Mouse (Mus musculus): ENCODE results near the gene Gm5089. TPM values are rescaled to one million over a fixed set of nuclear protein-coding genes. Genes with fewer than 3 reads are reported as not detected.

The Gm5089 gene
- total and polyA plus RNA-seq, 3 experiments: not detected

DNA sequence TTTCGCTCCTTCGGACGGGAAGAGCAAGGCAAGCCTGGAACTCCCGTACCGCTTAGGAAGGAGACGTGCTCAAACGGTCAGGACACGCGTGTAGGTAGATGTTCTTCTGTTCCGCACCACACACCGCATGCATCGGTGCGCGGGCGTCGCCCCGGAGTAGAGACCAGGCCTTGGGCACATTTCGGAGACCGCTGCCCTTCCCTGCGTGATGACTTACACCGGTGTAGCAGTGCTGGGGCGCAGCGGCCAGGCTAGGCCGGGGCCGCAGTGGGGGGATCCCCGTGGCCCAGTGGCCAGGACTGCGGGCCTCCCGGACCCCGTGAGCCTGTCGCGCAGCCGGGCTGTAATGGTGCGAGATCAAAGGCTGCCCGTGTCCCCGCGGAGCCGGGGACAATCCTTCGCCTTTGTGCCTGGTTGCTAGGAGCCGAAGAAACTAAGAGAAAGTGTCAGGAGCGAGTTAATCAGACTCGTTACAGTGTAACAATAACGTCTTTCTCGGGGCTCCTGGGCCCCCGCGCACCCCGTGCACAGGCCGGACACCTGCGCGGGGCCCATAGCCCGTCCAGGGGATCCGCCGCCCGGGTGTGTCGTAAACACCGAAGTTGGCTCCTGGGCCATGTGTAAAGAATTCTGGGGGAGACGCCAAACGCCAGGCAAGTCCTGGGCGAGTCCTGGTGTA lies 44.2 kb downstream of the Gm5089 start:
- H3K4me1 ChIP-seq (ENCODE audit: control insufficient read depth in 1 of 2, insufficient read depth in 2 of 2, low read length in 2 of 2): no peaks in the 10 kb centered on the region
- H3K27me3 ChIP-seq (ENCODE audit: control insufficient read depth in 1 of 2, insufficient read depth in 2 of 2, low read length in 2 of 2): no peaks in the 10 kb centered on the region
- H3K9me3 ChIP-seq (replicated peaks; ENCODE audit: insufficient read depth, low read length): no peaks in the 10 kb centered on the region
- H3K9ac ChIP-seq (ENCODE audit: control insufficient read depth, low read depth, low read length, poor library complexity, severe bottlenecking): no peak overlapping the region
- H3K27ac ChIP-seq (ENCODE audit: control insufficient read depth, low read depth, low read length): no peak overlapping the region
- no peaks in the 10 kb centered on the region for H3K36me3 ChIP-seq (ENCODE audit: control insufficient read depth in 1 of 2, insufficient read depth in 2 of 2, low read length in 2 of 2)
- no peak for DNase-seq (ENCODE audit: low read depth, low spot score)
- no peaks in the 10 kb centered on the region for H3K79me2 ChIP-seq (ENCODE audit: control insufficient read depth, insufficient read depth, low read length, poor library complexity)
- no peak overlapping the region for H3K4me3 ChIP-seq (ENCODE audit: control insufficient read depth in 1 of 2, insufficient read depth in 1 of 2, low read depth in 2 of 2, low read length in 2 of 2)
- TF ChIP-seq MAZ (IDR thresholded peaks at IDR 0.05; ENCODE audit: low read depth, low read length) (no peak), POLR2AphosphoS2 (IDR thresholded peaks at IDR 0.05; ENCODE audit: low read length) (no peak)

DNA sequence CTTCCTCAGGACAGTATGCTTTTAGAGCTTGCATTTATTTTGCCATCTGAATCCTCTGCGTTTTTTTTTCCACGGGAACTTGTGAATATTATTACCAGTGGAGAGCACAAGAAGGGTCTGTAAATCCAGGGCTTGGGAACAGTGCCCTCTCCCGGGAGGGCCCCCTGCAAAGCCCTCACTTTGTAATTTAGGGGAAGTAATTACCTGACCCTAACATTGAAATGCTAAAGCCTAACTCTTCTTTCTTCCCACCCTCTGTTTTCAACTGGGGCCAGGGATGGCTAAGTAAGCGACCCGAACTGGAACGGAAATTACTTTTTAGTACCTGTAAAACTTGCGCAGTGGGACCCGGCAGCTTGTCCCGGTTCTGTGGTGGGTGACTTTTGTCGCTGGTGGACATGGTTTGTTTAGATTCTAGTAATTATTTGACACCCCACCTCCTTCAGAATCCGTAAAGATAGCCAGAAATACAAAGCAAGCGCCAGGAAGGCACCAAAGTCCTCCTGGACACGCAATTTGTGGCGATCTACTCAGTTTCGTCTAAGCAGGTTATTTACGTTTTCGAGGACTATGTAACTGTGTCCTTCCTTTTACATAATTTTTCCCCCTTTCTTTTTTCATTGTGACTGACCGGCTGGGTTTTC lies 44.9 kb downstream of the Gm5089 start:
- Histone ChIP-seq H3K36me3 (ENCODE audit: control insufficient read depth in 1 of 2, insufficient read depth in 2 of 2, low read length in 2 of 2) (no peaks in the 10 kb centered on the region), H3K9me3 (replicated peaks; ENCODE audit: insufficient read depth, low read length) (no peaks in the 10 kb centered on the region), H3K27ac (ENCODE audit: control insufficient read depth, low read depth, low read length) (no peak overlapping the region), H3K9ac (ENCODE audit: control insufficient read depth, low read depth, low read length, poor library complexity, severe bottlenecking) (no peak overlapping the region), H3K4me3 (ENCODE audit: control insufficient read depth in 1 of 2, insufficient read depth in 1 of 2, low read depth in 2 of 2, low read length in 2 of 2) (no peak overlapping the region), H3K4me1 (ENCODE audit: control insufficient read depth in 1 of 2, insufficient read depth in 2 of 2, low read length in 2 of 2) (no peaks in the 10 kb centered on the region), H3K79me2 (ENCODE audit: control insufficient read depth, insufficient read depth, low read length, poor library complexity) (no peaks in the 10 kb centered on the region), H3K27me3 (ENCODE audit: control insufficient read depth in 1 of 2, insufficient read depth in 2 of 2, low read length in 2 of 2) (no peaks in the 10 kb centered on the region)
- no peak for DNase-seq (ENCODE audit: low read depth, low spot score)
- TF ChIP-seq CHD2 (IDR thresholded peaks at IDR 0.05; ENCODE audit: low read length) (no peak), TBP (IDR thresholded peaks at IDR 0.05; ENCODE audit: low read depth, low read length) (no peak), POLR2AphosphoS5 (IDR thresholded peaks at IDR 0.05; ENCODE audit: borderline replicate concordance, low read depth, low read length) (no peak), ZKSCAN1 (IDR thresholded peaks at IDR 0.05; ENCODE audit: low read depth, low read length) (no peak), POLR2A (IDR thresholded peaks at IDR 0.05; ENCODE audit: control insufficient read depth in 1 of 2, insufficient read depth in 1 of 2, low read depth in 1 of 2, low read length in 2 of 2, poor library complexity in 1 of 2) (no peak), MYB (IDR thresholded peaks at IDR 0.05; ENCODE audit: low read depth, low read length) (no peak), UBTF (IDR thresholded peaks at IDR 0.05; ENCODE audit: borderline replicate concordance, insufficient read depth, low read depth, low read length) (no peak), CTCF (IDR thresholded peaks at IDR 0.05 in 2 of 3, conservative IDR thresholded peaks at IDR 0.05 in 1 of 3; ENCODE audit: control insufficient read depth in 1 of 3, insufficient read depth in 1 of 3, low read depth in 2 of 3, low read length in 3 of 3, poor library complexity in 1 of 3, severe bottlenecking in 1 of 3) (no peak), HCFC1 (IDR thresholded peaks at IDR 0.05; ENCODE audit: low read depth, low read length) (no peak), CHD1 (IDR thresholded peaks at IDR 0.05; ENCODE audit: low read depth, low read length) (no peak), USF2 (IDR thresholded peaks at IDR 0.05; ENCODE audit: borderline replicate concordance in 1 of 2, insufficient read depth in 1 of 2, low read depth in 1 of 2, low read length in 2 of 2) (no peak), MAZ (IDR thresholded peaks at IDR 0.05; ENCODE audit: low read depth, low read length) (no peak)

DNA sequence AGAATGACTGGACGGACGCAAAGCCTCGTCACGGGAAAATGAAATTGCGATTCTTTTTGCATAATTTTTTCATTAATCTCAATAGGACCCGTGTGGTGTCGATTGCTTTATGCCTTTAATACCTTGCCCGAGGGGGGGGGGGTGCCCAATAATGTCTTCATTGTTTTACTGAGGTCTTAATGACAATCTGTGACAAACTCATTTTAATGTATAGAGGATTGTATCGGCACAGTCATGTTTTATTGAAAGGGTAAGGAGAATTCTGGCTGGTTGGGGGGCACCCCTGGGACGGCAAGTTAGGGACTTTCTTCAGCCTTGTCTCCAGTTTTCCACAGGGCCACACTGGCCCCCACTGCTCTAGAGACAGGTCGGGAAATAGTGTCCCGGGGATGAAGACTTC lies 45.7 kb downstream of the Gm5089 start:
- H3K4me3 ChIP-seq (ENCODE audit: control insufficient read depth in 1 of 2, insufficient read depth in 1 of 2, low read depth in 2 of 2, low read length in 2 of 2): no peak overlapping the region
- no peaks in the 10 kb centered on the region for H3K79me2 ChIP-seq (ENCODE audit: control insufficient read depth, insufficient read depth, low read length, poor library complexity)
- no peak overlapping the region for H3K27ac ChIP-seq (ENCODE audit: control insufficient read depth, low read depth, low read length)
- TF ChIP-seq TAL1 (IDR thresholded peaks at IDR 0.05; ENCODE audit: low read length) (no peak), BHLHE40 (IDR thresholded peaks at IDR 0.05; ENCODE audit: borderline replicate concordance, low read depth, low read length) (no peak), SIN3A (IDR thresholded peaks at IDR 0.05; ENCODE audit: low read length) (no peak), USF1 (IDR thresholded peaks at IDR 0.05; ENCODE audit: low read depth, low read length) (no peak), USF2 (IDR thresholded peaks at IDR 0.05; ENCODE audit: borderline replicate concordance in 1 of 2, insufficient read depth in 1 of 2, low read depth in 1 of 2, low read length in 2 of 2) (no peak), POLR2AphosphoS2 (IDR thresholded peaks at IDR 0.05; ENCODE audit: low read length) (no peak), MEF2A (IDR thresholded peaks at IDR 0.05; ENCODE audit: extremely low read depth, insufficient replicate concordance, low read depth, low read length, poor library complexity, severe bottlenecking) (no peak), SMC3 (IDR thresholded peaks at IDR 0.05; ENCODE audit: low read depth, low read length) (no peak), MXI1 (IDR thresholded peaks at IDR 0.05; ENCODE audit: low read depth, low read length) (no peak), KAT2A (conservative IDR thresholded peaks at IDR 0.05; ENCODE audit: low read depth, low read length) (no peak), ZKSCAN1 (IDR thresholded peaks at IDR 0.05; ENCODE audit: low read depth, low read length) (no peak), CHD1 (IDR thresholded peaks at IDR 0.05; ENCODE audit: low read depth, low read length) (no peak), E2F4 (IDR thresholded peaks at IDR 0.05; ENCODE audit: borderline replicate concordance, low read depth, low read length) (no peak), POLR2A (IDR thresholded peaks at IDR 0.05; ENCODE audit: control insufficient read depth in 1 of 2, insufficient read depth in 1 of 2, low read depth in 1 of 2, low read length in 2 of 2, poor library complexity in 1 of 2) (no peak), HCFC1 (IDR thresholded peaks at IDR 0.05; ENCODE audit: low read depth, low read length) (no peak), ZMIZ1 (IDR thresholded peaks at IDR 0.05; ENCODE audit: low read depth, low read length) (no peak)

More for the DNA sequence above, 45.7 kb downstream of the Gm5089 start:
- no peaks in the 10 kb centered on the region for H3K27me3 ChIP-seq (ENCODE audit: control insufficient read depth in 1 of 2, insufficient read depth in 2 of 2, low read length in 2 of 2)
- no peak for DNase-seq (ENCODE audit: low read depth, low spot score)
- no peak overlapping the region for H3K9ac ChIP-seq (ENCODE audit: control insufficient read depth, low read depth, low read length, poor library complexity, severe bottlenecking)
- no peaks in the 10 kb centered on the region for H3K36me3 ChIP-seq (ENCODE audit: control insufficient read depth in 1 of 2, insufficient read depth in 2 of 2, low read length in 2 of 2)
- no peaks in the 10 kb centered on the region for H3K9me3 ChIP-seq (replicated peaks; ENCODE audit: insufficient read depth, low read length)
- no peaks in the 10 kb centered on the region for H3K4me1 ChIP-seq (ENCODE audit: control insufficient read depth in 1 of 2, insufficient read depth in 2 of 2, low read length in 2 of 2)
